Mouse (Mus musculus) megakaryocyte, embryonic 14.5 days (primary cell): Measurements from ENCODE around the gene Rundc3a.
"Not testable (repeated sequence)": the region's sequence is repeated elsewhere in the genome, so short reads cannot be mapped to it uniquely, and the experiment has no call there.

ENCODE experiments used
- FLI1 ChIP-seq: IDR thresholded peaks from 2 replicates; pipeline ENCODE4 v1.6.1; 2012; ENCODE audit warnings: low read length, inconsistent platforms, mixed read lengths
- GATA1 ChIP-seq: IDR thresholded peaks from 3 replicates; pipeline ENCODE4 v1.6.1; 2012; ENCODE audit warnings: mixed read lengths, low read length, inconsistent platforms, borderline replicate concordance

GRCm38 (mm10) chr11:102410345-102410744, 17.1 kb downstream of the Rundc3a start:
- TF ChIP-seq GATA1, FLI1: not testable (repeated sequence)
